Mouse (Mus musculus) neural tube, embryonic 11.5 days (tissue): ENCODE results near the gene Rps12-ps3. TPM values are rescaled to one million over a fixed set of nuclear protein-coding genes. Genes with fewer than 3 reads are reported as not detected.

Source experiments
- polyA plus RNA-seq: library from polyadenylated mRNA; unstranded; fragments of >200 nt; fragmentation: Nextera tagmentation; extraction: Ambion mirVana; gene quantifications from 2 replicates; pipeline ENCODE4 v1.2.1, GENCODE M21; 2014

Rps12-ps3 gene
- polyA plus RNA-seq, 1 experiment from 2014 or later: 41.2 TPM

Other genes with a start within 250 kb of the Rps12-ps3 start
- gene Shtn1, start 246.2 kb upstream of the Rps12-ps3 start, polyA plus RNA-seq: 2.7 and 3.0 TPM in 2 replicates
- not detected in 2 replicates for gene Vax1, start 152.2 kb upstream of the Rps12-ps3 start, polyA plus RNA-seq
- gene Kcnk18, start 103.1 kb upstream of the Rps12-ps3 start, polyA plus RNA-seq: not detected in 2 replicates
- gene Slc18a2, start 61.4 kb upstream of the Rps12-ps3 start, polyA plus RNA-seq: 14.9 and 15.9 TPM in 2 replicates
- 15.1 and 16.4 TPM in 2 replicates for gene Pdzd8, start 23.5 kb downstream of the Rps12-ps3 start, polyA plus RNA-seq
- gene Emx2, start 136.1 kb downstream of the Rps12-ps3 start, polyA plus RNA-seq: 1.7 and 3.9 TPM in 2 replicates